Mouse (Mus musculus) lung, adult 2 months (tissue): Measurements from ENCODE around the gene Cyb5r2.

Source experiments
- CTCF ChIP-seq: fragments of 200-500 bp; IDR thresholded peaks from 2 replicates; pipeline ENCODE4 v1.5.1; 2011; ENCODE audit warnings: mild to moderate bottlenecking, low read length, control low read depth; ENCODE audit not compliant: insufficient read depth
- POLR2A ChIP-seq: fragments of 200-500 bp; IDR thresholded peaks from 2 replicates; pipeline ENCODE4 v1.6.1; 2011; ENCODE audit warnings: low read depth, mild to moderate bottlenecking, control low read depth, low read length, borderline replicate concordance; ENCODE audit errors: extremely low read depth

GRCm38 (mm10) chr7:107747476-107747875 lies 10.4 kb downstream of the Cyb5r2 start:
- TF ChIP-seq CTCF (no peak), POLR2A (no peak)
